Mouse (Mus musculus) induced T-regulatory cell, adult 2 months (primary cell): ENCODE data around the gene Thbs2.
"Not testable (repeated sequence)": the region's sequence is repeated elsewhere in the genome, so short reads cannot be mapped to it uniquely, and the experiment has no call there.

Experiments
- DNase-seq: peaks from one replicate; pipeline ENCODE4 v3.0.0-alpha.2; 2012; ENCODE audit warnings: low read depth

Gene Thbs2

GRCm38 (mm10) chr17:14628901-14629300, 65.1 kb downstream of the Thbs2 start:
- no peak for DNase-seq

GRCm38 (mm10) chr17:14627828-14628338, 66.2 kb downstream of the Thbs2 start:
- DNase-seq: no peak

GRCm38 (mm10) chr17:14624433-14624832, 69.6 kb downstream of the Thbs2 start:
- no peak for DNase-seq

- not testable (repeated sequence) for DNase-seq
Observed at GRCm38 (mm10) chr17:14621006-14621405, 73.0 kb downstream of the Thbs2 start.

GRCm38 (mm10) chr17:14620037-14620436, 74.0 kb downstream of the Thbs2 start:
- DNase-seq: no peak

- DNase-seq: no peak
Observed at GRCm38 (mm10) chr17:14619038-14619437, 75.0 kb downstream of the Thbs2 start.
